Mouse (Mus musculus) adrenal gland, adult 2 months (tissue): ENCODE measurements around the gene Psma7. TPM values are rescaled to one million over a fixed set of nuclear protein-coding genes. Genes with fewer than 3 reads are reported as not detected.
A peak's percentile ranks its signal among the peaks of the same experiment; 100 is the strongest.

Experiments used
- DNase-seq: peaks from one replicate; pipeline ENCODE4 v3.0.0; 2021
- polyA plus RNA-seq: library from polyadenylated mRNA; depleted of rRNA; stranded (reverse); fragments of >200 nt; gene quantifications from 2 replicates; pipeline ENCODE4 v1.2.3, GENCODE M21; 2012
- total RNA-seq, 2 experiments: library from RNA; stranded (reverse); gene quantifications; 2 replicates each; pipeline ENCODE4 v1.2.3; 2021

The Psma7 gene
- total and polyA plus RNA-seq, 3 experiments = 121 to 248 (median 212) TPM

DNA sequence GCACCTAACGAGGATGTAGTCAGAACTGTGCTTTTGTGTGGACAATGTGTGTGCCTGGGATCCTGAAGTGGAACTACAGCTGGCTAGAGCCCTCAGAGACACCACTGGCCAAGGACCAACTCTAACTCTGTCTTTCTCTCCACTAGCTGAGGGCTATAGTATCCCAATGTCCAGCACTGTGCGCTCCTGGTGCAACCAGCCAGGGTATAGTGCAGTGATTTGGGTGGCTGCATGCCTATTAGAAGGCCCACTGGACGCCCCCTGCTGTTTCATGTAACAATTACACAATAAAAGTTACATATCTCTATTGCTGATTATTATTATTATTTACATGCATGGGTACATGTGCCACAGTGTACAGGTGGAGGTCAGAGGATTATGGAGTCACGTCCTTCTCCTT, 3.0 kb upstream of the Psma7 start:
- peak; percentile 43 for DNase-seq

DNA sequence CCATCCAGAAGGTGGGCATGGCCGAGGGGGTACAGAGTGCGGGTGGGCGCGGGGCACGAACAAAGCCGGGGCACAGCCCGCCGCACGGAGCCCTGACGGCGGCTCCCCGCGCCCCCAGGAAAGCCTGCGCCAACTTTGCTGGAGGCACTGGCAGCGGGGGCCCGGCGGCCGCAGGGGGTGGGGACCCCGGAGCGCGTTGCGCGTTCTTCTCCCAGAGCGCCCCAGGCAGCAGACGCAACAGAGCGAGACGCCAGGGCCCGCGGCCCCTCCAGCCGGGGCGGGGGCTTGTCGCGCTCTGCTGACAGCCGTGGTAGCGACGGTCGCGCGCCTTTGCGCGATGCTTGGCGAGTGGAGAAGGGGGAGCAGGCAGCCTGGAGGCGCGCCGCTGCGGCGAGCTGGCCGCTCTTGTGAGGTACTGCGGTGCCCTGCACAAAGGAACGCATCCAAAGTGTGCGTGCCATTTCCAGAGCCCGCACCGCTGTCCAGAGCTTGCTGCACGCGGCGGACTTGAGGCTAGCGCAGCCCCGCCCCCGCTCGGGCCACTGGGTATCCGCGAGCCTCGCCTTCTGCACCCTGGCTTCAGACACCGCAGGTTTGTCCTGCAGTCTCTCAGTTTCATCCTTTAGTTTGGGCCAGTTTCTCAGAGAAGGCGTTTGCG, 754 bp upstream of the Psma7 start:
- DNase-seq = peak; percentile 73

DNA sequence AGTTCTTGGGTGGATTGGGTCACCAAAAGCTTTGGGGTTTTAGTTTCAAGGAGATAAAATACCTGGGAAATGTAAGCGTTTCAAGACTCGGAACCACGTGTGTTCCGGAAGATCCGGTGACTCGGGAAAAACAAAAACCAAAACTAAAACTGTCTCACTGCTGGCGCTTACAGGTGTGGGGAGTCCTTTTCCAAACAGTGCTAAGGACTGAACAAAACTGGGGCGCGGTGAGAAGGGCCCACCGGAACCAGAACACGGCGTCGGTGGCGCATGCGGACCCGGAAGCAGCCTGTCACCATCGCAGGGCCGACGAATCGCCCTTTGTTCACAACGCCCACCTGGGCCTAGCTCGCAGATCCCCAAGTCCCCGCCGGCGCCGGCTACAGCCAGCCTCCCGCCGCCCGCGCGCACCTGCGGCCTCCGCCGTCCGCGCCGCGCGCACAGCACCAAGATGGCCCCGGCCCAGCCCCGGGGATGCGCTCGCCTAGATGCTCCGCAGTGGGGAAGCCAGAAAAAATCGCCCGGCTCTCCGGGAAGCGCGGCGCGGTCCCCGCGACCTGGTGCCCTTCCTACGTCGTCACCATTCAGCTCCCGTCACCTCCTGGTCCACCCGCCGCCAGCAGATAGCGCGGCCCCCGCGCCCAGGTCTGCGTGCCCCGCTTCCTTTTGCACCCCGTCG, 517 bp downstream of the Psma7 start:
- no peak for DNase-seq

DNA sequence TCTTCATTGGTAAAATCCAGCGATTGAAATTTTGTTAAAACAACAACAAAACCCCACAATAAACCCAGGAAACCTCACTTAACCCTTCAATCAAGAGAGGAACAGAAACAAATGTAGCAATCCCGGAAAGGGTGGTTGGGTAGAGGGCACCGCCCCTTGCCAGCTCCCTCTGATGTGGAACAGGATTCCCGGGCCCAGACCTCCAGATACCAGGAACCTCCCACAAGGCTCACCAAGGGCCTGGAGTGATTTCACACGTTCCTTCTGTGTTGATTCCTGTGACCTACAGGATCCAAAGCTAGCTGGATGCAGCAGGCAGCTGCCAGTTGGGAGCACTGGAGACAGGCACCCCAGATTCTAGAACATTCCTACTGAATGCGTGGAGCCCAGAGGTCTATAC, 1.8 kb downstream of the Psma7 start:
- DNase-seq = peak; percentile 19

DNA sequence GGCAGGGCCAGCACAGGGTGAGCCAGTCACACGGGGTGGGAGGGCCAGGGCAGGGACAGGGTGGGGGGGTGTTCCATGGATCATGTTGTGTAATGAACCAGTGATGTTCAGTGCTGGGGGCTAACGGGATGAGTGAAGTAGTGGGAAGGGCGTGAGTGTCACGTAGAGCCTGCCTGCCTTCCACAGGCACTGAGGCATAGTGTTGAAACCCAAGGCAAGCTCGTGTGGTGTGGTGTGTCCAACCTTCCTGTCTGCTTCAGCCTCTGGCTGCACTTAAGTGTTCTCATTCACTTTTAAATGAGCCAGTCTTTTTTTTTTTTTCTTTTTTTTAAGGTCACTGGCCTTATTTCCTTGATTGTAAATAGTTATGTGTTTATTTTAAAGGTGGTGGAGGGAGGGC, 7.5 kb downstream of the Psma7 start:
- DNase-seq = no peak

DNA sequence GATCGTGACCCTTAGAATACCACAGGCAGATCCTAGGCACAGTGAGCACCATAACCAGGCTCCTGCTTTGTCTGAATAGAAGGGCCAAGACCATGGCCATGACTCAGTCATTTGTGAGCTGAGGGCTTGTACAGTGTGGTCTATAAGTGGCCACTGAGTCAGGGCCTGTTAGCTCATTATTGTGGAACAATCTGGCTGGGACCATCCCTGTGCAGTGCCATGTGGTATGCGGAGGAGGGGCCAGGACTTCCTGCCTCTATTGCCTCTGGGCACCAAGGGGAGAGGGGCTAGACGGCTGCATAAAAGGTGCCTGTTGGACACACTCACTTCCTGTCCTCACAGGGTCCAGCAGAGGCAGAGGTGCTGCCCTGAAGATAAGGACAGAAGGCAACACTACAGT, 8.3 kb downstream of the Psma7 start:
- no peak for DNase-seq

DNA sequence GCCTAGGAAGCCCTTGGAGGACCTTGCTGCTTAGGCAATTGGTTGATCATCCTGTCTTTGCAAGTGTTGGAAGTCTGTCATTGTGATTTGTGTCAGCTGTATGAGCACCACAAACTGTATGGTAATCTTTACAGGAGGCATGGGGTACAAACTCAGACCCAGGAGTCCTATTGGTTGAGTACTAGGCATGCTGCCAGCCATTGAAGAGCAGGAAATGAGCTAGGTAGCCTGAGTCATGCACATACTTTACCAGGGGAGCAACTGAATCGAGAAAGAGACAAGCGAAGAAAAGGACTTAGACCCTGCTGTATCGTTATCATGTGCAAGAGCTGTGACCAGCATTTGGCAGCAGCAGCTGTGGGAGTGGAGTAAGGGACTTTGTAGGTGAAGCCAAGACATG, 9.3 kb downstream of the Psma7 start:
- no peak for DNase-seq

DNA sequence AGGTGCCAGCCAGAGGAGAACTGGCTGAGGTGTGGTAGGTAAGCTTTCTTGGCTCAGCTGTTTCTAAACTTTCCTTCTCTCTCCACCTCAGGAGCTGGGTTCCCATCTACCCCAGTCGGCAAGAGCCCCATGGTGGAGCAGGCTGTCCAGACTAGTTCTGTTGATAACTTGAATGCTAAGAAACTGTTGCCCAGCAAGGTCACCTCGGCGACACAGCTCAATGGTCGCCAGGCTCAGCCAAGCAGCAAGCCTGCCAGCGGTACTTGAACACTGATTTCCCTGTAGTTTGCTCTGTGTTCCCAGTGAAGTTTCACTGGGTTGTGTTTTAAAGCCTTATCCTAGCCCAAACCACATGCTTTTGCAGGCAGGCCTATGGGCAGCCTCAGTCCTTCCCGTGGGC, 11.0 kb downstream of the Psma7 start:
- DNase-seq = no peak

DNA sequence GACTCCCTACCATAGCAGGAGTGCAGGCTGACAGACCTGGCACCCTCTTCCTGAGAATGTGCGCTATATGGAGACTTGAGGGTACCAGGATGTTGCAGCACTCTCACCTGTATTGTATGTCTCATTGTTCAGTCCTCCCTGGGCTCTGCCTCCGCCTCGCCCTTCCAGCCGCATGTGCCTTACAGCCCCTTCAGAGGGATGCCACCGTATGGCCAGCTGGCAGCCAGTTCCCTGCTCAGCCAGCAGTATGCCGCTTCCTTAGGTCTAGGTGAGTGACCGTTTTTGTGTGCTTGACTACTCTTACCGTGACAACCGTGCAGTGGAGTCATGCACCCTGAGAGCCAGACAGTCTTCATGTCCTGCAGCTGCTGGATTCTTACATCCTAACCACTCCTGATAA, 14.5 kb downstream of the Psma7 start:
- DNase-seq = no peak

DNA sequence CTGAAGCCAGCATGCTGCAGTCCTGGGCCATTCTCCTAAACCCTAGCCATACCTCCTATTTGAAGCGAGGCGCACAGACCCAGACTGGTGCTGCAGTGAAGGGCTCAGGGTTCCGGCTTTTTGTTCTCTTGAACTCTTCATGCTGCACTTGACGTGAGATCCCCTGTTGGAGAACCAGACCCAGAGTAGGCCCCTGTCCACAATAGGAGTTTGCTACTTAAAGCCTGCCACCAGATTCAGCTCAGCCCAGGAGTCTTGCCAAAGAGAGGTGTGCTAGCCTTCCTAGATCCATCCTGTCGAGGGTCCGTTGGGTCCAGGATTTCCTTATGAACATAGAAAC, 16.4 kb downstream of the Psma7 start:
- no peak for DNase-seq

DNA sequence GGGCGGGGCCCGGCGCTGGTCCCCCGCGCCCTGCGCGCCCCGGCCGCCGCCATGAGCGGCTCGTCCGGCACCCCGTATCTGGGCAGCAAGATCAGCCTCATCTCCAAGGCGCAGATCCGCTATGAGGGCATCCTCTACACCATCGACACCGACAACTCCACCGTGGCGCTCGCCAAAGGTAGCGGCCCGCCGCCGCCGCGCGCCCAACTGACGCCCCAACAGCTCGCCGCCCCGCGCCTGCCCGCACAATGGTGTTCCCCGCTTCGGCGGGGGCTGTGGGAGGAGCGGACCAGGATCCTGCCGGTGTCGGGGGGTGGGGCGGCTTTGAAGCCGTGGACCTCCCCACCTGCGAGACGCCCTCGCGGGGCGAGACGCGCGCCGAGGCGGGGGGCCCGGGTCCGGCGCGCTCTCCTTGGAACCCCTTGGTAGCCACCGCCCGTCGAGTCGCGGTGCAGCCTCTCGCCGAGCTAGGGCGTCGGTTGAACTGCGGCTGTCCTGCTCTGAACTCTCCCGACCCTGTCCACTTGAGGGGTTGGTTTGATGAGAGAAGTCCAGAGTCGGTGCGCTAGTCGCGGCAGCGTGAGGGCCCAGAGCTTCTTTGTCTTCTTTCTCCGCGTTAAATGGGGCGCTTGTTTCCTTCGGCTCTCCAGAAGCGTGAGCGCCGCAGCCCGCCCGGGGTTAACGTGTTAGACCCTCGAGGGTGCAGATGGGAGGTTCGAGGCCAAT, 16.9 kb downstream of the Psma7 start:
- DNase-seq = peak; percentile 73

DNA sequence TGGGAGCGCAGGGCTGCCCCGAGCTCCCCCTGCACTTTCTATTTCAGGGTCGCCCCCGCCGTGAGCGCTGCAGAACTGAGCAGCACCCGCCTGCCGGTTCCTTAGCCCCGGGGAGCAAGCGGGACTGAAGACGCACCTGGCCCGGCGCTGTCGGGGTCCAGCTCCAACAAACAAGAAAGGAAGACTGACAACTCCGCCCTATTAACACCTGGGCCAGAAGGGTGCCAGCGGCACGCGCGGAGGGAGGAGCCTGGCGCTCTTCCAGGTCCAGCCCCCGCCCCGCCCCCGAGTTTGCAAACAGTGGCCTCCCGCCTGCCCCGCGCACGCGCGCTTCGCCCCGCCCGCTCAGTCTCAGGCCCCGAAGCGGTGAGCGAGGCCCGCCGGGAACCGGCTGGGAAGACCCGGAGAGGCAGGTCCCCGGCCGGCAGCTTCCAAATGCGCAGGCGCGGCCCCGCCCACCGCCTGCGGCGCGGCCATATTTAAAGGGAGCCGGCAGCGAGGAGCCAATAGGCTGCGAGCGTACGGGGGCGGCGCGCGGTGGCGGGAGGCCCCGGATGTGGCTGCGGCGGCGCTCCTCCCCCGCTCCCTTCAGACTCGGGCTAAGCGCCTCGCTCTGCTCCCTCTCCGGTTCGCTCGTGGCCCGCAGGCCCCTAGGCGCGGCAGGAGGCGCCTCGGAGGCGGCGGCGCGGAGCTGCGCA, 17.7 kb downstream of the Psma7 start, which contains the start of gene Lsm14b:
Lsm14b (plus strand) TSS at position 587 of the 698 bp plus-strand sequence.
- peak; percentile 100 for DNase-seq

DNA sequence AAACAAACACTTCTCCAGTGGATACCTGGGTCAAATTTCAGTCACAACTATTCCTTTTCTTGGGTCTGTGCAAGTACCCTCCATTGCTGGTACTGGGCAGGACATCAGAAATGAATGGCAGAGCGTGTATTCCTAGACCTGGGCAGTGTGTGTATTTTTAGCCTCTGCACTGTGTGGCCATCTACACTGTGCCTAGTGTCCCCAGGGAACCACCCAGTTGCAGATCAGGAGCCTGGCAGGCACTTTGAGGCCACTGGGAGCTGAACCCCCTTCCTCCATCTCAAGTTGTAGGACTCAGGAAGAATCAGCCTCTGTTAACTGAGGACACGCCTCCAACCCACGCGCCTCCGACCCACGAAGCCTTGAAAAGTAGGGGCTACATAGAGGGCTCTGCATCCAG, 19.5 kb downstream of the Psma7 start:
- no peak for DNase-seq

DNA sequence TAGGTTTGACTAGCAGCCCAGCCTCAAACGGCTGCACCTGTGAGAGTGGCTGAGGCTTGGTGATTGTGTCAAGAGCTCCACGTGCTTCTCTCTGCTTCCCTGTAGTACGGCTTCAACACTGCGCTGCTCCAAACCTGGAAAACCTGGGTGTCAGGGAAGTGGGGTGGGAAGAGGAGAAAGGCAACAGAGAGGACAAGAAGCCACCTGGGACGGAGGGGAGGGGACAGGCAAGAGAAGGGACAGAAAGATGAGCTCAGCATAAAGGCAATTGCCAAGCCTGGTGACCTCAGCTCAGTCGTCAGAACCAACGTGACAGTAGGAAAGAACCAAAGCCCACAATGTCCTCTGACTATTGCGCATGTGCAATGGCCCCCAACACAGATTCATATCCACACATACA, 21.3 kb downstream of the Psma7 start:
- DNase-seq = no peak

DNA sequence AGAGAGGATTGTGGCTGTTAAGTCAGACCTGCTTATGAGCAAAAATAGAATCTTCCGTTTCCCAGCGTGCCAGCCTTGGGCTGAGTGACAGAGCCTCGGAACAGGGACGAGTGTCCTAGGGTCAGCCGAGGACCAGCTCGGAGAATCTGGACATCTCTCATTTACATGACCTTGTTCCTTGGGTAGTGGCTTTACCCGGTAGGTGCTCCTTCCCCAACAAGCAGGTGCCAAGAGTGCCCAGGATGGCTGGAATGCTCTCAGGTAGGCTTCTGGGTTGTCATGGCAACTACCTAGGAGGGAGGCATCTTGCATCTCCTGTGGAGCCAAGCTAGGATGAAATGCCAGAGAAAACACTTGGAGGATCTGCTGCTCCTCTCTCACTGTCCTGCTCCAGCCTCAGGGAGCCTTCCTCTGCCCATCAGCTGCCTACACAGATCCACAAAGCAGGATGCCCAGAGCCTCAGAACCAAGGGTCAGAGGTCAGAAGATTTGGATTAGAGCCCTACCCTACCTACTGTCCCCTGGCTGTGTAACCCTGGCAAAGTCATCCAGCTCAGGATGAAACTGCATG, 22.1 kb downstream of the Psma7 start:
- DNase-seq = no peak

DNA sequence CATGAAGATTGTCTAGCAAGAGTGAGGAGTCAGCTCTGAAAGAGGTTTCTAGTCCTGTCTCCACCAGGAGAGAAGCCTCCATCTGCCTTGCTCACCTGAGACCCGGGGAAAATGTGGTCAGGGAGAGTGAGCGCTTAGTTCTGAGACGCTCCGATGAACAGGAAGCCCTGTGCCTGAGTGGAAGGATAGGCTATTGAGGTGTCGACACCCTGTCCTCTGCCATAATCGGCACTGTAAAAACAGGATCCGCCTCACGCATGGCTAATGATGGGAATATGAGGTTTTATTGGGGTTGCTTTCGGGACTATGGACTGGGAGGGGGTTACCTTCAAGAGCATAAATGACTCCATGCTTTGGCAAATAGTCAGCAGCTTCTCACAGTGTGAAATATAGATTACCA, 23.7 kb downstream of the Psma7 start:
- DNase-seq = no peak

DNA sequence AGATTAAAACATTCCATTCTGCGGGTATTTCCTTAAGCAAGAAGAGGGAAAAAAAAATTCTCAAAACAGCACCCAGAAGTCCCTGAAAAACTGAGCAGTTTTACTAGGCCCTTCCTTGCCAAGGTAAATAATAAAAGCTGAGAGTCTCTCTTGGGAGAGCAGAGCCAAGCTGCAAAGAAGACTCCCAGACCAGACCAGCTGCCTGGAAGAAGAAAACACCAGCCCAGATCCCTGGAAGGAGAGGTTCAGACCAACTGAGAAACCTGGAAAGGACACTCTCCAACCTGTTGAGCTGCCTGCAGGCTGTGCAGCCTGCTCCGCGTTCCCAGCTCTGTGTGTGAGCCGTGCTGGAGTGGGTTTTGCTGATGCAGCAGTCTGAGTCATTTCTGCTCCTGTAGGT, 24.6 kb downstream of the Psma7 start:
- no peak for DNase-seq

DNA sequence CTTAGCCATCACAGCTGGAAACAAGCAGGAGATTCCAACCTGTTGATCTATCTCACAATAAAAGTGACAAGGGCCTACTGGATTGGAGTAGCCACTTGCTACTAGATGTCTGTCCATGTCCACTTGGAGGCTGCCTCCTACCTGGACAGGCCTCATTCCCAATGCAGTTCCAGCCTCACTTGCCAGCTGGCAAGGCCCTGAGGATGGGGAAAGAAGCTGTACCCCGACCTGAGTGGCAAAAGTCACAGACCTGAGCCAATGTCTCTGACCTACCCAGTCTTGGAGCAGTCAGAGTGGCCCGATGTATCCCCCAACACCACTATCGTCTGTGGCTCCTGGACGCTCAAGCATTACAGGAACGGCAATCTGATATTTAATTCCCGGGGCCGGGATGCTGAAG, 28.5 kb downstream of the Psma7 start:
- no peak for DNase-seq

DNA sequence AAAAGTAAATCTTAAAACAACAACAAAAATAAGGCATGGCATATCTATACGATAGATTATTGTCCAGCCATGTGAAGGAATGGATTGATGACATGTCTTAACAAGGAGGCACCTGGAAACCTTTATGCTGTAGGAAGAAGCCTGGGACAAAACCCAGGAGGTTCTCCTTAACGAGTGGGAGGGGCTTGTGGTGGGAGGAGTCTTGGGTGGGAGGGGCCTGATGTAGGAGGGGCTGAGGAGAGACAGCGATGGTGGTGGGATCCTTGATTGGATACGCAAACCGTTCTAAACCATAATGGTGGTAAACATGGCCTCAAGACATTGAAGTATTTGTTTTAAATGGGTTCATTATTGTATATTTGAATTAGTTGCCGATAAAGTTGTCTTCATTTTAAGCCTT, 30.9 kb downstream of the Psma7 start:
- no peak for DNase-seq

DNA sequence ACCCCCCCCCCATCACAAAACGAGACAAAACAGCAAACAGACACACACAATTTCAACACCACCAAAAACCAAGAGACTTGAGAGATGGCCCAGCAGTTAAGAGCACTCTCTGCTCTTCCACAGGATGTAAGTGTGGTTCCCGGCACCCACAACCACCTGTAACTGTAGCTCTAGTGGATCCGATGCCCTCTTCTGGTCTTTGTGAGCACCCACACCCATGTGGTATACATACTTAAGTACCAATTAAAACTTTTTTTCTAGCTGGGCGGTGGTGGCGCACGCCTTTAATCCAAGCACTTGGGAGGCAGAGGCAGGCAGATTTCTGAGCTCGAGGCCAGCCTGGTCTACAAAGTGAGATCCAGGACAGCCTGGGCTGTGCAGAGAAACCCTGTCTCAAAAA, 31.5 kb downstream of the Psma7 start:
- DNase-seq = no peak

DNA sequence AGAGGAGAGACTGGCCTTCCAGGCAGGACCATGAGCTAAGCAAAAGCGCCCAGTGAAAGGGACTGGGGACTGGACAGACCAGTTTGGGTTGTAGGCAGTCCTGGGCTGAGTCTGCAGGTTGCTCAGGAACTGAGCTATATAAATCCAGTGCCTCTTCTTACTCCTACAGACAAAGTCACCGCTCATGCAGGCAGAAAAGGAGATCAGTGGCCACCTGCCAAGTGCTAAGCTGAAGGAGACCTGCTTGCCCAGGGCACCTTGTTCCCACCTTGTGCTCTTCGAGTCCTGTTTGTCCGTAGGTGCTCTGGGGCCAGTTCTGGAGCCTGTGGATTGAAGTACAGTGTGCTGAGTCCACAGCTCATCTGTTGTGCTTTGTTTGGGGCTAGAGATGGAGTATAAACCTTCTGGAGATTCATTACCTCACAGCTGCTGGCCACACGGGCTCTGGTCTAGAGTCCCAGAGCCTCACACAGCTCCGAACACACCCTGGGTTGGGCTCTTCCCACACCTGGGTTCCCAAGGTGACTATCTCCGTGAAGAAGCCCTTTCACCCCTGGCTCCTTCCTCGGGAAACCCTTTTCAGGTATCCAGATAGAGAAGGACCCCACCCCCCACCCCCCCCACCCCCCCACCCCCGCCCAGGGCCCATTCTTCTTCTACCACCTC, 35.7 kb downstream of the Psma7 start:
- no peak for DNase-seq
